Mouse (Mus musculus): ENCODE data around the gene Lyzl4.

DNA sequence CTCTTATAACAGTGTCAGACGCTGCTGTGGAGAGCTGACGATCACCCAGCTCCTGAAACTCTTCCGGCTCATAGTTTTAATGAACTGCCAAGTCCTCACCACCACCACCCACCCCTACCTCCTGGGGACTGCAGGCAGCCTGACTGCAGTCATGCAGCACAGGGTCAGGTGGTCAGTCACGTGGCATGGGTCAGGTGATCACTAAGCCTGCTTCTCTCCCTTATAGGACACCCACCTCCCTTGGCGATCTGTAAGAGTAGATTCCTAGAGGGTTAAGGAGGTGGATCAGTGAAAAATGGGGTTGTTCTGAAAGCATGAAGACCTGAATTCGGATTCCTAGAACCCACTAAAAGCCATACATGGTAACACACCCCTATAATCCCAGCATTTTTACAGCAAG, 42.3 kb downstream of the Lyzl4 start:
- TF ChIP-seq CTCF (conservative IDR thresholded peaks at IDR 0.05; ENCODE audit: low read length) (no peak), NANOG (IDR thresholded peaks at IDR 0.05; ENCODE audit: borderline replicate concordance, low read length) (no peak), POU5F1 (IDR thresholded peaks at IDR 0.05; ENCODE audit: borderline replicate concordance, low read length) (no peak)
